Mouse (Mus musculus) lung, embryonic 14.5 days (tissue): Measurements from ENCODE around the gene Gm10181. TPM values are rescaled to one million over a fixed set of nuclear protein-coding genes. Genes with fewer than 3 reads are reported as not detected.

ENCODE experiments used
- ATAC-seq: fragments of 200-750 bp; cut with Nextera tagmentation; 2 replicates; pipeline ENCODE4 v1.8.0; 2017; ENCODE audit warnings: mild to moderate bottlenecking, moderate TSS enrichment, moderate library complexity; ENCODE audit not compliant: insufficient read depth
- DNase-seq: peaks from one replicate; pipeline ENCODE4 v3.0.0-alpha.2; 2015
- H3K27ac ChIP-seq: fragments of 300-500 bp; sonication (generic); 2 replicates; pipeline ENCODE4 v1.5.1; 2014; ENCODE audit warnings: low read depth, mild to moderate bottlenecking, moderate library complexity
- H3K27me3 ChIP-seq: fragments of 300-500 bp; sonication (generic); 2 replicates; pipeline ENCODE4 v1.6.1; 2014; ENCODE audit warnings: low read length, control low read depth; ENCODE audit not compliant: insufficient read depth
- H3K36me3 ChIP-seq: fragments of 300-500 bp; sonication (generic); 2 replicates; pipeline ENCODE4 v1.6.1; 2014; ENCODE audit warnings: control low read depth; ENCODE audit not compliant: insufficient read depth
- H3K4me1 ChIP-seq: fragments of 300-500 bp; sonication (generic); 2 replicates; pipeline ENCODE4 v1.6.1; 2014; ENCODE audit warnings: antibody characterized with exemption, control low read depth; ENCODE audit not compliant: insufficient read depth
- H3K4me2 ChIP-seq: fragments of 300-500 bp; sonication (generic); 2 replicates; pipeline ENCODE4 v1.6.1; 2014; ENCODE audit warnings: mild to moderate bottlenecking
- H3K4me3 ChIP-seq: fragments of 300-500 bp; sonication (generic); 2 replicates; pipeline ENCODE4 v1.5.1; 2014; ENCODE audit warnings: low read depth, low read length
- H3K9ac ChIP-seq: fragments of 300-500 bp; sonication (generic); 2 replicates; pipeline ENCODE4 v1.6.1; 2014
- H3K9me3 ChIP-seq: fragments of 300-500 bp; sonication (generic); 2 replicates; pipeline ENCODE4 v1.6.1; 2016; ENCODE audit warnings: low read depth, low read length, control low read depth
- CTCF ChIP-seq: IDR thresholded peaks from 2 replicates; pipeline ENCODE4 v1.5.1; 2016; ENCODE audit warnings: antibody characterized with exemption, low read depth
- WGBS: fragments of 180-500 bp; shearing (Covaris S2); extraction: QIAGEN DNeasy Blood & Tissue Kit; methylation state at CpG from one replicate; pipeline ENCODE4 v1.1.7; 2014; 5-methylcytosine and 5-hydroxymethylcytosine counted together
- polyA plus RNA-seq: library from polyadenylated mRNA; unstranded; fragments of >200 nt; fragmentation: Nextera tagmentation; extraction: Ambion mirVana; gene quantifications from 2 replicates; pipeline ENCODE4 v1.2.1, GENCODE M21; 2014

Gene Gm10181
- polyA plus RNA-seq, 1 experiment from 2014 or later = not detected

- no peaks in the 10 kb centered on the region for H3K4me1 ChIP-seq
- DNase-seq (no peak), ATAC-seq (no peak)
- TF ChIP-seq CTCF = no peak
- no peaks in the 10 kb centered on the region for H3K36me3 ChIP-seq
- no peak overlapping the region for H3K4me3 ChIP-seq
- no peak overlapping the region for H3K27ac ChIP-seq
- no peak overlapping the region for H3K9ac ChIP-seq
- no peak overlapping the region for H3K4me2 ChIP-seq
- no peaks in the 10 kb centered on the region for H3K27me3 ChIP-seq
- H3K9me3 ChIP-seq = no peaks in the 10 kb centered on the region
Measured at GRCm38 (mm10) chr9:25055650-25056376, 33.4 kb upstream of the Gm10181 start.

DNA sequence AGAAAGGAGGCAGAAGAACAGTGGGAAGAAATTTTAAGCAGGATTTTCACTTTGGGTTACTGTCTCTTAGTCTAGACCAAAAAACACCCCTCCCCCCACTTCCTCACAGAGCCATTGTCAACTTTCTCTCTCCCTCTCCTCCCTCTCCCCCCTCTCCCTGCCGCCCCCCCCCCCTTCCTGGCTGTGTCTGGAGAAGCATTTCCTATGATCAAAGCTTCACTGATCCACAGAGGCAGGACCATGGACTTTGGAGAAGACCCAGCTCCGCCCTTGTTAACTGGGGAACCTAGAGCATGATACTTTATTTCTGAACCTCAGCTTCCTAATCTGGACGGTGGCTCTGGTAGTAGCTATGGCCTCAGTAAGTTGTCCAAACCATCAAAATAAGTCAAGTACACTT is 30.5 kb upstream of the Gm10181 start:
- no peak; the same call in 1 of the 2 replicates for ATAC-seq
- H3K27ac ChIP-seq = no peak overlapping the region
- H3K9ac ChIP-seq = no peak overlapping the region
- TF ChIP-seq CTCF = no peak
- no peaks in the 10 kb centered on the region for H3K27me3 ChIP-seq
- no peaks in the 10 kb centered on the region for H3K36me3 ChIP-seq
- peak; percentile 41 for DNase-seq
- no peak overlapping the region for H3K4me2 ChIP-seq
- H3K4me3 ChIP-seq = no peak overlapping the region
- WGBS = 40% methylated on average over 2 of the region's 3 CpGs
- no peaks in the 10 kb centered on the region for H3K9me3 ChIP-seq
- H3K4me1 ChIP-seq = no peaks in the 10 kb centered on the region

- H3K4me1 ChIP-seq = no peaks in the 10 kb centered on the region
- no peak for DNase-seq
- no peak overlapping the region for H3K9ac ChIP-seq
- no peak overlapping the region for H3K4me3 ChIP-seq
- no peaks in the 10 kb centered on the region for H3K9me3 ChIP-seq
- 90% methylated on average over 1 of the region's 1 CpGs for WGBS
- no peak for ATAC-seq
- no peak overlapping the region for H3K4me2 ChIP-seq
- TF ChIP-seq CTCF = no peak
- no peak overlapping the region for H3K27ac ChIP-seq
- H3K27me3 ChIP-seq = no peaks in the 10 kb centered on the region
- H3K36me3 ChIP-seq = no peaks in the 10 kb centered on the region
Measured at GRCm38 (mm10) chr9:25072666-25073065, 16.6 kb upstream of the Gm10181 start.

- Histone ChIP-seq H3K27me3 (no peaks in the 10 kb centered on the region), H3K4me1 (no peaks in the 10 kb centered on the region), H3K9me3 (no peaks in the 10 kb centered on the region), H3K4me3 (no peak overlapping the region), H3K4me2 (no peak overlapping the region), H3K27ac (no peak overlapping the region), H3K9ac (no peak overlapping the region), H3K36me3 (no peaks in the 10 kb centered on the region)
- whole genome bisulfite sequencing = 27% methylated on average over 3 of the region's 3 CpGs
- peak; percentile 54; the same call in 1 of the 2 replicates for ATAC-seq
- no peak for TF ChIP-seq CTCF
- DNase-seq = peak; percentile 56
Measured at GRCm38 (mm10) chr9:25075977-25076376, 13.2 kb upstream of the Gm10181 start.

- Histone ChIP-seq H3K27ac (no peak overlapping the region), H3K4me2 (no peak overlapping the region), H3K4me1 (no peaks in the 10 kb centered on the region), H3K9ac (no peak overlapping the region), H3K9me3 (no peaks in the 10 kb centered on the region), H3K4me3 (no peak overlapping the region), H3K36me3 (no peaks in the 10 kb centered on the region), H3K27me3 (no peaks in the 10 kb centered on the region)
- no peak for DNase-seq
- 63% methylated on average over 1 of the region's 1 CpGs for WGBS
- ATAC-seq = no peak
- TF ChIP-seq CTCF = no peak
Measured at GRCm38 (mm10) chr9:25076505-25076904, 12.7 kb upstream of the Gm10181 start.

- no peaks in the 10 kb centered on the region for H3K4me1 ChIP-seq
- WGBS = 39% methylated on average over 1 of the region's 1 CpGs
- no peak for TF ChIP-seq CTCF
- no peaks in the 10 kb centered on the region for H3K9me3 ChIP-seq
- no peaks in the 10 kb centered on the region for H3K27me3 ChIP-seq
- H3K4me2 ChIP-seq = no peak overlapping the region
- no peaks in the 10 kb centered on the region for H3K36me3 ChIP-seq
- no peak overlapping the region for H3K4me3 ChIP-seq
- no peak overlapping the region for H3K27ac ChIP-seq
- no peak overlapping the region for H3K9ac ChIP-seq
- DNase-seq (no peak), ATAC-seq (no peak)
Measured at GRCm38 (mm10) chr9:25090853-25091252, 1.6 kb downstream of the Gm10181 start.

DNA sequence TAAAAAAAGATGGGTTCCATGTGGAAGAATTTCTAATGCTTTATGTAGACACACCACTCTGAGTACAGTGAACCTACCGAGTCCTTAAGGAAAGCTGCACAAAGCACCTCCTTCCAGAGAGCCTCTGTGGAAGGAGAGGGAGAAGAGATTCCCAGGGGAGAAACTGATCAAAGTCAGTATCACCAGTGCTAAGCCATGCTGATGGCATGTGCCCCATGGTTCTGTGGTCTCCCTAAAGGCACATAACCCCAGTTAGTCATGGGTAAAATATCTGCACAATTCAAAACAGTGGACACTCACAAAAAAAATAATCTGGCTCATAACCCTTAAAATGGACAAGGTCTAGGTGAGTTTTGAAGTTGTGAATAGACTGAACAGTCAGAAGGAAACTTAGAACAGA is 13.7 kb downstream of the Gm10181 start:
- Histone ChIP-seq H3K9me3 (0 out of 2 replicates have a peak, but pooled peaks cover 2% of the 10 kb centered on the region), H3K4me1 (no peaks in the 10 kb centered on the region), H3K36me3 (peaks cover 22% of the 10 kb centered on the region; the same call in 1 of the 2 replicates), H3K27ac (no peak overlapping the region), H3K4me3 (no peak overlapping the region), H3K4me2 (no peak overlapping the region), H3K27me3 (no peaks in the 10 kb centered on the region), H3K9ac (no peak overlapping the region)
- WGBS = 81% methylated on average over 1 of the region's 1 CpGs
- TF ChIP-seq CTCF = no peak
- no peak for DNase-seq
- ATAC-seq = no peak
